Mouse (Mus musculus): ENCODE data around the gene Nup107.
"Not testable (repeated sequence)": the region's sequence is repeated elsewhere in the genome, so short reads cannot be mapped to it uniquely, and the experiment has no call there.

Nup107 gene

DNA sequence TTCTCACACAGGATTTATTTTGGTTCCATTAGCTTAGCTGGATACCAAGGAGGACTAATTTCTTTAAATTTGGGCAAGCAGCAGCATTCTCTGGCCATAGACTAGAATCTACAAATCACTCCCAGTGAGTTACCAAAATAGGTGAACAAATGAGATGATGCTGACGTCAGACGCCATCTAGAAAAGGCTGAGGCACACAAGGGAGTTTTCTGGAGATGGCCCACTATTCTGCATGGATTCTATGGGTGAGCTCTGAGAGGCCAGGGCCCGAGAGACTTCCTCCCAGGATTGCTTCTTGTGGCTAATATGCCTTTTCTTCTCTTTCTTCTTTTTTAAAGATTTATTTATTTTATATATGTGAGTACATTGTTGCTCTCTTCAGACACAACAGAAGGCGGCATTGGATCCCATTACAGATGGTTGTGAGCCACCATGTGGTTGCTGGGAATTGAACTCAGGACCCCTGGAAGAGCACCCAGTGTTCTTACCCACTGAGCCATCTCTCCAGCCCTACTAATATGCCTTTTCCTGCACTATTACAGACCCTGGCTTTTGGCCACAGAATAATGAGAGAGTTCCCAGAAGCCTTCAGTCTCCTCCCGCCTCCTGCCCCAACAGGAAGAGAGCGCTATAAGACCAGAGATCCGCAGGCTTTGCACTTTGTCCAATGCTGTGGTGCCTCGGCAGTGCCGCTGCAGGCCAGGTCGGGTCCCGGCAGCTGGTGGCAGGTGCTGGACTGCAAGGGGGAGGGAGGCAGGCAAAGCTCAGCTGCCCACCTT is 27.2 kb downstream of the Nup107 start:
- no peak for DNase-seq (ENCODE audit: low read depth)

- DNase-seq (ENCODE audit: low read depth): no peak
Observed at GRCm38 (mm10) chr10:117764598-117764997, 27.9 kb downstream of the Nup107 start.

GRCm38 (mm10) chr10:117763588-117764190 is 28.8 kb downstream of the Nup107 start:
- no peak for DNase-seq (ENCODE audit: low read depth)

GRCm38 (mm10) chr10:117762966-117763365 is 29.5 kb downstream of the Nup107 start:
- DNase-seq (ENCODE audit: low read depth): no peak

DNA sequence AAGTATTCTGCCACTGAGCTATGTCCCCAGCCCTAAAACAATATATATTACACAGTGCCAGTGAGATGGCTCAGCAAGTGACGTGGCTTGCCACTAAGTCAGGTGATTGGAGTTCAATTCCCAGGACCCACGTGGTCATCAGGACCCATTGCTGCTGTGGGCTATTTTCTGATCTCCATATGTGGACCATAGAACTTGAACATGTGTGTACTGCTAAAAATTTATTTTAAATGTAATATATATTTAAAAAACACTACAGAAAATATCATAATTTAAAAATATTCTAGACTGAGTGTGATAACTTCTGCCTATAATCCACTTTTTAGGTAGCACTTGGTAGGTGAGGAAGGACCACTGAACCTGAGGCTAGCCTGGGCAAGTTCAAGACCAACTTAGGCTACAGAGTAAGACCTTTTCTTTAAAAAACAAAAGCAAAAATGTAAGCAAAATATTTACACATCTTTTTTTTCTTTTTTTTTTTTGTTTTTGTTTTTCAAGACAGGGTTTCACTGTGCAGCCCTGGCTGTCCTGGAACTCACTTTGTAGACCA is 30.1 kb downstream of the Nup107 start:
- DNase-seq (ENCODE audit: low read depth): no peak

DNA sequence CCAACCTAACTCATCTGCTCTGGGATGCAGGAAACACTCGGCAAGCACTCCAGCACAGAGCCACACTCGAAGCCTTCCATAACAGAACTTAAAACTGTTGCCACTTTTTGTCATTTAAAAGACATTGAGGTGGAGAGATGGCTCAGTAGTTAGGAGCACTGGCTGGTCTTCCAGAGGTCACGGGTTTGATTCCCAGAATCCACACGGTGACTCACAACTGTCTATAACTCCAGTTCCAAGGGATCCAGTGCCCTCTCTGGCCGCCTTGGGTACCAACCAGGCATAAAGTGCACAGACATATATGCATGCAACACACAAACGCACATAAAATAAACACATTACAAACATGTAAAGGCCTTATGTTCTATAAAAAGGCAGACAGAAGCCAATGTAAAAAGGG is 31.0 kb downstream of the Nup107 start:
- DNase-seq (ENCODE audit: low read depth): no peak

DNA sequence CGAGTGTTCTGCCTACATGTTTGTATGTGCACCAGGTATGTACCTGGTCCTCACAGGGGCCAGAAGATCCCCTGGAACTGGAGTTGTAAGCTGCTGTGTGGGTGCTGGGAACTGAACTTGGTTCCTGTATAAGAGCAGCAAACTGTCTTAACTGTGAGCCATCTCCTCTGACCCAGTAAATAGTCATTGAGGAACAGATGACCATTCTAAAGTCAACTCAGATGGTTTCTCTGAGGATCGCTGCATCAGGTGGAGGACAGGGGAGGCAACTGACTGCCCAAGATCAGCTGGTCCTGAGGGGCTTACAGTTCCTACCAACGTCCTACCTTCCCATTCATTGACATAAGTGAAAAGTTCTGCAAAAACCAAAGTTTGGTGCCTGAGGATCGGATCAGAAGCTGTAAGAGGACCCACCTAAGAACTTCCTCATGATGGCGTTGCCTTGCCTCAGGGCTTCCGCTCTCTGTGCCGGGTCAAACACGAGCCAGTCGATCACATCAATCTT is 31.6 kb downstream of the Nup107 start:
- no peak for DNase-seq (ENCODE audit: low read depth)

DNA sequence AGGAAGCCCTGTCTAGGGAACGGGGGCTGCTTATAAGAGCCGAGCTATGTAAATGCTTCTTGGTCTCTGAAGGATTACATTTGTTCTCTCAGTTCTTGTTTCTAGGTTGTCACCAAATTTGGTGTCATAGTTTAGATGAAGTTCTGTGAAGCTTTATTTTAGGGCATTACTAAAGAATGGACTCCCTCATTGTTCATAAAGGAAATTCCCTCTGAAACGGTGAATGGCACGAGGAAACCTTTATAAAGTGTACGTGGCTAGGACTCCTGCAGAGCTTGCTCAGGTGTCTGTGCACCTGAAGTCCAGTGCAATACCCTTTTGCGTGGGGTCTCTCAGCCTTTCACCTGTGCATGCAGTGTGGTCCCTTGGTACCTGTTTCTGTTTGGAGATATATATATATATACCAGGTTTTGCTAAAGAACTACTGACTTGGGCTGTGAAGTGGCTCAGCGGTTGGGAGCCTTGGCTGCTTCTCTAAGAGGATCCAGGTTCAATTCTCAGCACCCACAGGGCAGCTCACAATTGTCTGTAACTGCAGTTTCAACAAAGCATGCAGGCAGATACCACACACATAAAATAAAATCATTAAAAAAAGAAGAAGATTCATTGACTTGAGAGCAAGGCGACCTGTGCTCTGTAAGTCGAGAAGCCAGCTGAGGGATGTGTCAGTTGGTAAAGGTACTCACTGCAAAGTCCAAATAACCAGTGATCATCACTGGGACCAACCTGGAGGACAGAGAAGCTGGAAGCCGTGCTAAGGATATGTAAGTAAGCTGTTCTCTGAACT is 32.5 kb downstream of the Nup107 start:
- DNase-seq (ENCODE audit: low read depth): no peak

DNA sequence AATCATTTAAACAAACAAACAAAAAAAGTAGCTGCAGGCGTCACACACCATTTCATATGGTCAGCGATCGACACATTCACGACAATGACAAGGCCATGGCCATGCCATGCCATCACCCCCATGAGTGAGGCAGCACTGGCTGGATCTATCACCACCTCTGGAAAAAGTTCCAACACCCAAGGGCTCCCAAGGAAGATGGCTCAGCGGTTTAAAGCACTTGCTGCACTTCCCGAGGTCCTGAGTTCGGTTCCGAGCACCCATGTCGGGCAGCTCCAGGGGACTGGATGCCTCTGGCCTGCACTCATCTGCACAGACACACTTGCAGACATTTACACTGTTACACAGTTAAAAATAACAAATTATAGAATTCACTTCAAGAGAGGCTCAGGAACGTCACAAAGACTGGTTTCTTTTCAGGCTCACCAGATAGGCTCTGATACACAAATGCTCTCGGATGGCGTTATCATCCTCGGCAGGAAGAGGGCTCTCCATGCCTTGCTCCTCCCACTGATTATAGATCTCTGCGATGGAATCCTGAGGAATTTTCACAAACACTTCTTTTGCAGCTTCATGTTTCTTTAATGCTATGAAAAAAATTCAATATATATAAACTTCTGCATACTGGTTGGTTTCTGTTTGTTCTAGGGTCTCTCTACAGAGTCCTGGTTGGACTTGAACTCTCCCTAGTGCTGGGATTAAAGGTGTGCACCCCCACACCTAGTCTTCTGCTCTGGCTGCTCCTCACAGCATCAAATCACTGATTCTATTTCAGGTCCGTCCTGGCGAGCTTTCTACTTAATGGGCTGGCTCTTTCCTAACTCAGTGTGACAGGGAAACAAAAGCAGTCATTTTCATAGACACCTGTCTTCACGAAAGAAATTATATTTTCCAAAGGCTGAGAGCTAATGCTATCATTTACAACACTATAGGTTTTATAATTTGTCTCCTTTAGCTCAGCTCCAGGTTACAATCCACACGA is 33.5 kb downstream of the Nup107 start:
- no peak for DNase-seq (ENCODE audit: low read depth)

GRCm38 (mm10) chr10:117758344-117758743 is 34.2 kb downstream of the Nup107 start:
- not testable (repeated sequence) for DNase-seq (ENCODE audit: low read depth)

DNA sequence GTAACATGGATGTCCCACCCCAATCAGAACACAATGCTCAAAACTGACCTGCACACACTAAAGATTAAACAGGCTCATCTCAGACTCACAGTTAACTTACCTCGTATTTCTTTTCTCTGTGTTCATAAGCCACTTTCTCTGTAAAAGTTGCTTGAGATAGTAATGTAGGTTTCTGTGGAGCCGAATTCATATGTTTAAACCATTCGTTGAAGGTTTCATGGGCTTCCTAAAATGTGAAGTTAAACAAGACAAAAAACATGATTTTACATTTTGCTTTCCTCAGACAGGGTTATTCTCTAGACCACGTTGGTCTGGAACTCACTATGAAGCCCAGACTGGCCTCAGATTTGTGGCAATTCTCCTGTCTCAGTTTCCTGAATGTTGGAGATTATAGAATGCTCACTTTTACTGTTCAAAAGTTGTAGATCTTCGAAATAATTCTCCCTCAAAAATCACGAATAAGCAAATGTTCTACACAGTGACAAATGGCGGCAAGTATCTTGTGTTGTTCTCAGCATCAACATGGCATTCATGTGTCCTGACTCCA is 34.6 kb downstream of the Nup107 start:
- DNase-seq (ENCODE audit: low read depth): no peak

GRCm38 (mm10) chr10:117757259-117757658 is 35.2 kb downstream of the Nup107 start:
- no peak for DNase-seq (ENCODE audit: low read depth)

DNA sequence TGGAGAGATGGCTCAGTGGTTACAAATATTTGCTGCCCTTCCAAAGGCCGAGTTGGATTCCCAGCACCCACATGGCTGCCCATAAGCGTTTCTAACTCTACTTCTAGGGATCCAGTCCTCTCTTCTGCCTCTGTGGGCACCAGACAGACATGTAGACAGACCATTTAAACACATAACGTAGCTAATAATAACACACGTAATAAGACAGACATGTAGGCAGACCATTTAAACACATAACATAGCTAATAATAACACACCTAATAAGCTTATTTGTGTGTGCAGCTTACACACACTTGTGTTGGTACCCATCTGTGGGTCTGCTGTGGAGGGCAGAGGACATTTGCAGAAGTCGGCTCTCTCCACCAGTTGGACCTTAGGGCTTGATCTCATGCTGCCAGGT is 35.7 kb downstream of the Nup107 start:
- no peak for DNase-seq (ENCODE audit: low read depth)

GRCm38 (mm10) chr10:117755799-117756467 is 36.6 kb downstream of the Nup107 start:
- DNase-seq (ENCODE audit: low read depth): no peak

DNA sequence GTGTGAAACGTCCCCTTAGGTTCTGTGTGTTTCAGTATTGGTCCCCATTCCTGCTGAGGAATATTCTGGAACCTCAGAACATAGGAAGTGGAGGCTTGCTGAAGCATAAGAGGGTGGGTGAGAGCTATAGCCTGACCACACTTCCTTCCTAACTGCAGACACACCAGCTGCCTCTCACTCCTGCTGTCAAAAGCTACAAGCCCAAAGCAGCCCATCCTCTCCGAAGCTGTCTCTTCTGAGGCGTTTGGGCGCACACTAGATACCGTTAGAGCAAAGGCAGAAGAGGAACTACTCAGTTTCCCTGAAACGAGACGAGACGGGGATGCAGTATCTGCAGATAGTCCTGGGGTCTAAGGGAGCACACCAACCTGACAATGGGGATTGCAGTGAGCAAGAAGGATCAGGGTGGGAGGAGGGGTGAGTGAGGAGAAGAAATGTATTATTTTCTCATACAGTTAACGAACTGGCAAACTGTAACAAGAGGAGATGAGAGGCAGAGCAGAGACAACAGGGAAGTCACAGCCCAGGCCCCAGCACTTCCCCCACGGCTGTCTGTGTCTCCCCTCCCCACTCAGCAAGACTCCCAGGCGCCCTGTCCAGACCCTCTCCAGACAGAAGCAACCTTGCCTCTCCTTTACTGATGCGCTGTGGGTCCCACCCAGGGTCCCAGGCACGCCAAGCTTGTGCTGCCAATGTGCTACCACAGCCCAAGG is 37.3 kb downstream of the Nup107 start:
- no peak for DNase-seq (ENCODE audit: low read depth)

DNA sequence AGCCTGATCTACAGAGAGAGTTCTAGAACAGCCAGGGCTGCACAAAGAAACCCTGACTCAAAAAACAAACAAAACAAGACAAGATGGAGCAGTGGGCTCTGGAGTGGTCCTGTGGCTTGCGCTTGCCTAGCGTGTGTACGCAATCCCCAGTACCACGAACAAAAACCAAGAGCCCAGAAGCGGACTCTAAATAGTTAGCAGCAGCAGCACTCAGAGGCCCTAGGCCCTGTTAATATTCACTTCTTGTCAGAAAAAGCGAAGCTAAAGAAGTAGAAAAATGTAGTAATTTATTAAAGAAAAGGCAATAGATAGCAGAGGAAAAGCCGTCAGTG is 37.9 kb downstream of the Nup107 start:
- no peak for DNase-seq (ENCODE audit: low read depth)

GRCm38 (mm10) chr10:117753711-117754608 is 38.5 kb downstream of the Nup107 start:
- no peak for DNase-seq (ENCODE audit: low read depth)

GRCm38 (mm10) chr10:117752851-117753647 is 39.5 kb downstream of the Nup107 start:
- no peak for DNase-seq (ENCODE audit: low read depth)
